Mouse (Mus musculus) forebrain, embryonic 11.5 days (tissue): ENCODE results near the gene Ak8. TPM values are rescaled to one million over a fixed set of nuclear protein-coding genes. Genes with fewer than 3 reads are reported as not detected.

Experiments
- ATAC-seq: fragments of 200-750 bp; cut with Nextera tagmentation; replicated peaks from 2 replicates; pipeline ENCODE4 v1.8.0; 2017; ENCODE audit warnings: moderate TSS enrichment; ENCODE audit not compliant: low FRiP score
- DNase-seq: peaks from one replicate; pipeline ENCODE4 v3.0.0-alpha.2; 2017; ENCODE audit warnings: low spot score
- H3K27ac ChIP-seq: fragments of 300-500 bp; sonication (generic); 2 replicates; pipeline ENCODE4 v1.5.1; 2014; ENCODE audit warnings: low read depth, low read length
- H3K27me3 ChIP-seq: fragments of 300-500 bp; sonication (generic); 2 replicates; pipeline ENCODE4 v1.6.1; 2014; ENCODE audit warnings: mild to moderate bottlenecking, low read length, mixed read lengths; ENCODE audit not compliant: control insufficient read depth, insufficient read depth
- H3K36me3 ChIP-seq: fragments of 300-500 bp; sonication (generic); 2 replicates; pipeline ENCODE4 v1.6.1; 2014; ENCODE audit warnings: mild to moderate bottlenecking, low read length, moderate library complexity, mixed read lengths; ENCODE audit not compliant: control insufficient read depth, insufficient read depth
- H3K4me1 ChIP-seq: fragments of 300-500 bp; sonication (generic); replicated peaks from 2 replicates; pipeline ENCODE4 v1.6.1; 2014; ENCODE audit warnings: low read length, mixed read lengths; ENCODE audit not compliant: control insufficient read depth, insufficient read depth
- H3K4me2 ChIP-seq: fragments of 300-500 bp; sonication (generic); 2 replicates; pipeline ENCODE4 v1.6.1; 2014; ENCODE audit warnings: low read depth, mild to moderate bottlenecking, low read length, moderate library complexity, mixed read lengths; ENCODE audit not compliant: severe bottlenecking
- H3K4me3 ChIP-seq: fragments of 300-500 bp; sonication (generic); 2 replicates; pipeline ENCODE4 v1.5.1; 2014; ENCODE audit warnings: low read depth, low read length
- H3K9ac ChIP-seq: fragments of 300-500 bp; sonication (generic); 2 replicates; pipeline ENCODE4 v1.6.1; 2014; ENCODE audit warnings: low read length
- H3K9me3 ChIP-seq: fragments of 300-500 bp; sonication (generic); 2 replicates; pipeline ENCODE4 v1.6.1; 2016; ENCODE audit warnings: low read length, mixed read lengths; ENCODE audit not compliant: control insufficient read depth
- WGBS: fragments of 180-500 bp; shearing (Covaris S2); extraction: QIAGEN DNeasy Blood & Tissue Kit; methylation state at CpG from one replicate; pipeline ENCODE4 v1.1.7; 2014; 5-methylcytosine and 5-hydroxymethylcytosine counted together
- polyA plus RNA-seq: library from polyadenylated mRNA; unstranded; fragments of >200 nt; fragmentation: Nextera tagmentation; extraction: Ambion mirVana; gene quantifications from 2 replicates; pipeline ENCODE4 v1.2.1, GENCODE M21; 2014

Gene Ak8
- polyA plus RNA-seq, 1 experiment from 2014 or later: 0.48 TPM

GRCm38 (mm10) chr2:28676005-28676404 is 24.0 kb upstream of the Ak8 start:
- DNase-seq (no peak), ATAC-seq (no peak)
- WGBS: 94% methylated on average over 8 of the region's 8 CpGs
- Histone ChIP-seq H3K9ac (no peak overlapping the region), H3K27ac (no peak overlapping the region), H3K27me3 (no peaks in the 10 kb centered on the region), H3K4me2 (no peak overlapping the region), H3K4me3 (no peak overlapping the region), H3K4me1 (no peaks in the 10 kb centered on the region), H3K36me3 (peaks cover 18% of the 10 kb centered on the region), H3K9me3 (no peaks in the 10 kb centered on the region)

- H3K4me3 ChIP-seq: no peak overlapping the region
- DNase-seq (no peak), ATAC-seq (no peak)
- no peak overlapping the region for H3K4me2 ChIP-seq
- H3K4me1 ChIP-seq: no peaks in the 10 kb centered on the region
- H3K27ac ChIP-seq: no peak overlapping the region
- no peak overlapping the region for H3K9ac ChIP-seq
- WGBS: 32% methylated on average over 4 of the region's 4 CpGs
- H3K9me3 ChIP-seq: no peaks in the 10 kb centered on the region
- H3K36me3 ChIP-seq: peaks cover 11% of the 10 kb centered on the region; the same call in 1 of the 2 replicates
- no peaks in the 10 kb centered on the region for H3K27me3 ChIP-seq
Measured at GRCm38 (mm10) chr2:28680710-28681109, 19.3 kb upstream of the Ak8 start.

- DNase-seq: no peak
- ATAC-seq: no peak
- H3K4me2 ChIP-seq: no peak overlapping the region
- H3K4me1 ChIP-seq: no peaks in the 10 kb centered on the region
- no peak overlapping the region for H3K4me3 ChIP-seq
- H3K36me3 ChIP-seq: peaks cover 6% of the 10 kb centered on the region; the same call in 1 of the 2 replicates
- H3K9ac ChIP-seq: no peak overlapping the region
- H3K27ac ChIP-seq: no peak overlapping the region
- no peaks in the 10 kb centered on the region for H3K9me3 ChIP-seq
- H3K27me3 ChIP-seq: no peaks in the 10 kb centered on the region
- 92% methylated on average over 4 of the region's 4 CpGs for whole genome bisulfite sequencing
Measured at GRCm38 (mm10) chr2:28681718-28682117, 18.2 kb upstream of the Ak8 start.

- H3K27ac ChIP-seq: no peak overlapping the region
Measured at GRCm38 (mm10) chr2:28685895-28686294, 14.1 kb upstream of the Ak8 start.

GRCm38 (mm10) chr2:28688431-28688830 is 11.5 kb upstream of the Ak8 start:
- Histone ChIP-seq H3K4me1 (no peaks in the 10 kb centered on the region), H3K4me3 (no peak overlapping the region), H3K9ac (no peak overlapping the region), H3K36me3 (no peaks in the 10 kb centered on the region), H3K9me3 (no peaks in the 10 kb centered on the region), H3K27me3 (no peaks in the 10 kb centered on the region), H3K27ac (no peak overlapping the region), H3K4me2 (no peak overlapping the region)
- DNase-seq (peak; percentile 65), ATAC-seq (no peak)
- WGBS: 46% methylated on average over 3 of the region's 3 CpGs

More at GRCm38 (mm10) chr2:28685895-28686294, 14.1 kb upstream of the Ak8 start:
- no peak for DNase-seq
- WGBS: 88% methylated on average over 7 of the region's 7 CpGs
- no peaks in the 10 kb centered on the region for H3K4me1 ChIP-seq
- H3K9ac ChIP-seq: no peak overlapping the region
- H3K4me2 ChIP-seq: no peak overlapping the region
- no peaks in the 10 kb centered on the region for H3K27me3 ChIP-seq
- no peaks in the 10 kb centered on the region; the same call in 1 of the 2 replicates for H3K36me3 ChIP-seq
- no peak overlapping the region for H3K4me3 ChIP-seq
- no peak for ATAC-seq
- no peaks in the 10 kb centered on the region for H3K9me3 ChIP-seq

- DNase-seq (no peak), ATAC-seq (no peak)
- H3K27me3 ChIP-seq: no peaks in the 10 kb centered on the region
- no peaks in the 10 kb centered on the region for H3K36me3 ChIP-seq
- H3K4me3 ChIP-seq: no peak overlapping the region
- H3K9me3 ChIP-seq: no peaks in the 10 kb centered on the region
- H3K27ac ChIP-seq: no peak overlapping the region
- H3K4me2 ChIP-seq: no peak overlapping the region
- whole genome bisulfite sequencing: 78% methylated on average over 9 of the region's 9 CpGs
- no peaks in the 10 kb centered on the region for H3K4me1 ChIP-seq
- H3K9ac ChIP-seq: no peak overlapping the region
Measured at GRCm38 (mm10) chr2:28692692-28693091, 7.3 kb upstream of the Ak8 start.

- H3K27ac ChIP-seq: no peak overlapping the region
- no peak overlapping the region for H3K4me2 ChIP-seq
- WGBS: 58% methylated on average over 5 of the region's 5 CpGs
- H3K4me3 ChIP-seq: no peak overlapping the region
- no peak overlapping the region; the same call in 1 of the 2 replicates for H3K9ac ChIP-seq
- H3K27me3 ChIP-seq: no peaks in the 10 kb centered on the region; the same call in 1 of the 2 replicates
- DNase-seq (no peak), ATAC-seq (no peak)
- 0 out of 2 replicates have a peak, but pooled peaks cover 2% of the 10 kb centered on the region for H3K4me1 ChIP-seq
- H3K9me3 ChIP-seq: no peaks in the 10 kb centered on the region
- no peaks in the 10 kb centered on the region for H3K36me3 ChIP-seq
Measured at GRCm38 (mm10) chr2:28698566-28698965, 1.4 kb upstream of the Ak8 start.

GRCm38 (mm10) chr2:28701646-28702262 is 1.8 kb downstream of the Ak8 start:
- no peak for DNase-seq
- Histone ChIP-seq H3K27ac (no peak overlapping the region), H3K4me2 (no peak overlapping the region), H3K4me1 (0 out of 2 replicates have a peak, but pooled peaks cover 2% of the 10 kb centered on the region), H3K9me3 (no peaks in the 10 kb centered on the region), H3K9ac (no peak overlapping the region), H3K4me3 (no peak overlapping the region), H3K36me3 (no peaks in the 10 kb centered on the region), H3K27me3 (no peaks in the 10 kb centered on the region; the same call in 1 of the 2 replicates)
- no peak for ATAC-seq
- WGBS: 75% methylated on average over 8 of the region's 8 CpGs

GRCm38 (mm10) chr2:28706106-28706636 is 6.2 kb downstream of the Ak8 start:
- H3K36me3 ChIP-seq: no peaks in the 10 kb centered on the region
- H3K4me1 ChIP-seq: no peaks in the 10 kb centered on the region
- WGBS: 78% methylated on average over 8 of the region's 8 CpGs
- no peak overlapping the region for H3K9ac ChIP-seq
- ATAC-seq: no peak
- H3K27ac ChIP-seq: no peak overlapping the region
- no peaks in the 10 kb centered on the region for H3K9me3 ChIP-seq
- no peak overlapping the region for H3K4me3 ChIP-seq
- no peak for DNase-seq
- no peak overlapping the region for H3K4me2 ChIP-seq
- no peaks in the 10 kb centered on the region for H3K27me3 ChIP-seq
